Mouse (Mus musculus) macrophage (primary cell): ENCODE results near the gene Rnpc3. TPM values are rescaled to one million over a fixed set of nuclear protein-coding genes. Genes with fewer than 3 reads are reported as not detected.

Experiments used
- polyA plus RNA-seq: library from polyadenylated mRNA; stranded (reverse); fragments of 250-400 nt; gene quantifications from 3 replicates; pipeline ENCODE4 v1.2.4, GENCODE M21; 2018; ENCODE audit warnings: inconsistent platforms

Rnpc3 gene
- polyA plus RNA-seq, 1 experiment from 2014 or later = 17.7 TPM

Other genes with a start within 250 kb of the Rnpc3 start
- gene Amy2a1, start 97.7 kb downstream of the Rnpc3 start, polyA plus RNA-seq = not detected in 3 replicates
- gene Amy1, start 23.4 kb downstream of the Rnpc3 start, polyA plus RNA-seq = 2.7 TPM in 1 of 3 replicates, not detected in the others